Mouse (Mus musculus) kidney, adult 11 months (tissue): Measurements from ENCODE around the gene Trp53rka.

ENCODE experiments used
- DNase-seq: peaks from one replicate; pipeline ENCODE4 v3.0.0; 2022

The Trp53rka gene

GRCm38 (mm10) chr2:165485826-165486225 is 7.3 kb downstream of the Trp53rka start:
- DNase-seq = no peak

- no peak for DNase-seq
Observed at GRCm38 (mm10) chr2:165484152-165484551, 9.0 kb downstream of the Trp53rka start.

GRCm38 (mm10) chr2:165482003-165482402 is 11.1 kb downstream of the Trp53rka start:
- no peak for DNase-seq

- DNase-seq = no peak
Observed at GRCm38 (mm10) chr2:165475850-165476249, 17.3 kb downstream of the Trp53rka start.

- no peak for DNase-seq
Observed at GRCm38 (mm10) chr2:165475412-165475811, 17.7 kb downstream of the Trp53rka start.

- DNase-seq = peak; percentile 48
Observed at GRCm38 (mm10) chr2:165473003-165473402, 20.1 kb downstream of the Trp53rka start, which contains the start of gene Slc13a3. TSS of gene Slc13a3 (minus strand) at chr2:165473230.

- no peak for DNase-seq
Observed at GRCm38 (mm10) chr2:165471943-165472342, 21.2 kb downstream of the Trp53rka start.

- DNase-seq = no peak
Observed at GRCm38 (mm10) chr2:165470167-165470566, 23.0 kb downstream of the Trp53rka start.

- peak; percentile 90 for DNase-seq
Observed at GRCm38 (mm10) chr2:165467824-165468452, 25.2 kb downstream of the Trp53rka start.

- peak; percentile 94 for DNase-seq
Observed at GRCm38 (mm10) chr2:165459663-165460062, 33.5 kb downstream of the Trp53rka start.

GRCm38 (mm10) chr2:165458189-165458588 is 34.9 kb downstream of the Trp53rka start:
- peak; percentile 79 for DNase-seq

GRCm38 (mm10) chr2:165456710-165457109 is 36.4 kb downstream of the Trp53rka start:
- DNase-seq = no peak

- DNase-seq = peak; percentile 49
Observed at GRCm38 (mm10) chr2:165452730-165453693, 40.1 kb downstream of the Trp53rka start.

GRCm38 (mm10) chr2:165448475-165448874 is 44.6 kb downstream of the Trp53rka start:
- DNase-seq = no peak

- DNase-seq = no peak
Observed at GRCm38 (mm10) chr2:165444861-165445260, 48.3 kb downstream of the Trp53rka start.

- no peak for DNase-seq
Observed at GRCm38 (mm10) chr2:165442981-165443380, 50.1 kb downstream of the Trp53rka start.

- no peak for DNase-seq
Observed at GRCm38 (mm10) chr2:165441613-165442012, 51.5 kb downstream of the Trp53rka start.
